ENCODE assay signal across 10 mouse cellular contexts in the genomic region with DNA sequence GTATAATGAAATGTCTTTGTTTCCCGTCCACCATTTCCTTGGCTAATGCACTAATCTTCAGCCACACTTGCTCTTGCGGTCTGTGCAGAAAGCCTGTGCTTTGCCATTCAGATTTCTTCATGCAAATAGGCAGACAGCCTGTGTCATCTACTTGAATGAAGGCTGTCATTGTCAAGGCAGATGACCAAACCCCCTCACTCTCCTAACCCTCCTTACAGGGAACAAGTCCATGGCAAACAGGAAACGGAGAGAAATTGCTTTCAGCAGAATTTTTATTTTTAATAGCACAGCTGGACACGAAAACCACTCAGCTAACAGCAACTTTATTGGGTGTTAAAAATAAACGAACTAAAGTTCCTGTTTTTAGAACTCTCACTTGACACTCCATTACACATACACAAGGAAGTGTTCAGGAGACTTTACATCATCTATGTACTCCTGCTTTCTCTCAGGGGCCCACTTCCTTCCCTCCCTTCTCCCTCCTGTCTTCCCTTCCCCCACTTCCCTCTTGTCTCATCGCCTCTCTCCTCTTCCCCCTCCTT. TPM values are rescaled to one million over a fixed set of nuclear protein-coding genes. Genes with fewer than 3 reads are reported as not detected.
DNase-seq lines count a peak whose midpoint lies in the region; ATAC-seq and TF ChIP-seq lines count a peak whose summit lies in the region.
"Had no signal": no experiment of that assay in that cellular context is flagged by ENCODE, and none has a peak within 500 bp of the region (broad histone marks: within the 10 kb centered on the region; RNA-seq: fewer than 3 reads in every experiment).

No protein-coding gene starts in this region.

- peaks cover 4% of the 10 kb centered on the region for H3K36me3 ChIP-seq in kidney, embryonic 14.5 days (ENCODE audit: control insufficient read depth, insufficient read depth, low read length)
- H3K36me3 ChIP-seq in MEL (ENCODE audit: control insufficient read depth in 1 of 2, insufficient read depth in 2 of 2, low read length in 2 of 2) = peaks cover 0 to 40% of the 10 kb centered on the region in 2 experiments; a peak in 2 of 4 replicates
- H3K36me3 ChIP-seq in heart, embryonic 14.5 days (ENCODE audit: control insufficient read depth, insufficient read depth, low read length) = peaks cover 21% of the 10 kb centered on the region
- H3K36me3 ChIP-seq: hindbrain, embryonic 15.5 days had no signal

- TF ChIP-seq EP300 in MEL (IDR thresholded peaks at IDR 0.05; ENCODE audit: low read depth in 1 of 2, low read length in 2 of 2) = peak; percentile 53 to 61; a peak in 3 of 4 replicates

- no peaks in the 10 kb centered on the region for H3K9me3 ChIP-seq in kidney, embryonic 14.5 days (ENCODE audit: control insufficient read depth, low read length)
- H3K9me3 ChIP-seq in MEL (replicated peaks; ENCODE audit: insufficient read depth, low read length) = no peaks in the 10 kb centered on the region
- H3K9me3 ChIP-seq in heart, embryonic 14.5 days (ENCODE audit: control insufficient read depth, low read length) = no peaks in the 10 kb centered on the region
- H3K9me3 ChIP-seq: hindbrain, embryonic 15.5 days had no signal

- no peaks in the 10 kb centered on the region for H3K27me3 ChIP-seq in kidney, embryonic 14.5 days (ENCODE audit: control insufficient read depth, insufficient read depth, low read length)
- no peaks in the 10 kb centered on the region for H3K27me3 ChIP-seq in MEL (ENCODE audit: control insufficient read depth in 1 of 2, insufficient read depth in 2 of 2, low read length in 2 of 2)
- no peaks in the 10 kb centered on the region for H3K27me3 ChIP-seq in heart, embryonic 14.5 days (ENCODE audit: control insufficient read depth, insufficient read depth, low read length)
- H3K27me3 ChIP-seq: hindbrain, embryonic 15.5 days had no signal

- DNase-seq in kidney, adult 8-10 months = no peak
- DNase-seq in MEL (ENCODE audit: low read depth, low spot score) = peak; percentile 80
- peak; percentile 63 for DNase-seq in lung, postnatal 36 days
- no peak for DNase-seq in right cerebral cortex, adult 2 months (ENCODE audit: low spot score in 2 of 2)
- no peak for DNase-seq in cerebellum, postnatal 14 days
- no peak for DNase-seq in urinary bladder, postnatal 36 days (ENCODE audit: low spot score in 2 of 2)
- DNase-seq: thymus, postnatal 36 days had no signal

- H3K4me3 ChIP-seq in kidney, embryonic 14.5 days (ENCODE audit: low read length) = no peak overlapping the region
- H3K4me3 ChIP-seq in MEL (ENCODE audit: control insufficient read depth in 1 of 2, insufficient read depth in 1 of 2, low read depth in 2 of 2, low read length in 2 of 2) = peak overlapping the region; percentile 41 to 47
- H3K4me3 ChIP-seq in heart, embryonic 14.5 days (ENCODE audit: control insufficient read depth in 1 of 2, insufficient read depth in 1 of 2, low read depth in 1 of 2, low read length in 2 of 2) = no peak overlapping the region
- H3K4me3 ChIP-seq: hindbrain, embryonic 15.5 days had no signal

- no peak for TF ChIP-seq CTCF in MEL (IDR thresholded peaks at IDR 0.05 in 2 of 3, conservative IDR thresholded peaks at IDR 0.05 in 1 of 3; ENCODE audit: control insufficient read depth in 1 of 3, insufficient read depth in 1 of 3, low read depth in 2 of 3, low read length in 3 of 3, poor library complexity in 1 of 3, severe bottlenecking in 1 of 3)

- no peak overlapping the region for H3K4me2 ChIP-seq in kidney, embryonic 14.5 days (replicated peaks; ENCODE audit: low read depth, low read length)
- no peak overlapping the region for H3K4me2 ChIP-seq in heart, embryonic 14.5 days (ENCODE audit: low read length)
- H3K4me2 ChIP-seq: hindbrain, embryonic 15.5 days had no signal

- peak overlapping the region; percentile 30; the same call in 1 of the 2 replicates for H3K27ac ChIP-seq in kidney, embryonic 14.5 days (ENCODE audit: low read depth, low read length)
- peak overlapping the region; percentile 80 for H3K27ac ChIP-seq in MEL (ENCODE audit: control insufficient read depth, low read depth, low read length)
- peak overlapping the region; percentile 56 to 73 for H3K27ac ChIP-seq in heart, embryonic 14.5 days (replicated peaks in 1 of 2; ENCODE audit: control insufficient read depth in 1 of 2, insufficient read depth in 1 of 2, low read depth in 2 of 2, low read length in 2 of 2)
- H3K27ac ChIP-seq: hindbrain, embryonic 15.5 days had no signal

- peaks cover 16% of the 10 kb centered on the region for H3K4me1 ChIP-seq in kidney, embryonic 14.5 days (ENCODE audit: control insufficient read depth, insufficient read depth, low read length)
- peaks cover 36 to 40% of the 10 kb centered on the region in 2 experiments for H3K4me1 ChIP-seq in MEL (ENCODE audit: control insufficient read depth in 1 of 2, insufficient read depth in 2 of 2, low read length in 2 of 2)
- peaks cover 14 to 28% of the 10 kb centered on the region in 2 experiments for H3K4me1 ChIP-seq in heart, embryonic 14.5 days (ENCODE audit: control insufficient read depth in 2 of 2, insufficient read depth in 2 of 2, low read length in 2 of 2)

- WGBS in kidney, embryonic 14.5 days = 23% methylated on average over 6 of the region's 6 CpGs
- 39% methylated on average over 6 of the region's 6 CpGs for WGBS in heart, embryonic 14.5 days

- peak; percentile 64 for ATAC-seq in kidney, embryonic 14.5 days (ENCODE audit: low FRiP score, low TSS enrichment)
- ATAC-seq in heart, embryonic 14.5 days (ENCODE audit: insufficient number of reproducible peaks, insufficient read depth, low FRiP score, low read depth) = no peak

- H3K79me2 ChIP-seq in MEL (ENCODE audit: control insufficient read depth, insufficient read depth, low read length, poor library complexity) = no peaks in the 10 kb centered on the region

- TF ChIP-seq RAD21 in MEL (IDR thresholded peaks at IDR 0.05; ENCODE audit: low read depth, low read length) = no peak

- no peak overlapping the region for H3K9ac ChIP-seq in kidney, embryonic 14.5 days (ENCODE audit: low read depth, low read length)
- H3K9ac ChIP-seq in MEL (ENCODE audit: control insufficient read depth, low read depth, low read length, poor library complexity, severe bottlenecking) = peak overlapping the region; percentile 54
- no peak overlapping the region for H3K9ac ChIP-seq in heart, embryonic 14.5 days (ENCODE audit: low read length)
- H3K9ac ChIP-seq: hindbrain, embryonic 15.5 days had no signal

- no peak for TF ChIP-seq POLR2A in MEL (IDR thresholded peaks at IDR 0.05; ENCODE audit: control insufficient read depth in 1 of 2, insufficient read depth in 1 of 2, low read depth in 1 of 2, low read length in 2 of 2, poor library complexity in 1 of 2)

TF ChIP-seq in MEL, 35 proteins besides CTCF, POLR2A, EP300 and RAD21 (continues in another document):
- TF ChIP-seq ELF1 (IDR thresholded peaks at IDR 0.05; ENCODE audit: low read depth, low read length) (0 out of 2 replicates have a peak, but pooled peaks have one; percentile 19), USF1 (IDR thresholded peaks at IDR 0.05; ENCODE audit: low read depth, low read length) (no peak), MYB (IDR thresholded peaks at IDR 0.05; ENCODE audit: low read depth, low read length) (no peak), ETS1 (IDR thresholded peaks at IDR 0.05; ENCODE audit: low read depth, low read length) (peak; percentile 88), MAZ (IDR thresholded peaks at IDR 0.05; ENCODE audit: low read depth, low read length) (no peak; the same call in 1 of the 2 replicates), NELFE (IDR thresholded peaks at IDR 0.05; ENCODE audit: low read depth, low read length) (no peak), USF2 (IDR thresholded peaks at IDR 0.05; ENCODE audit: borderline replicate concordance in 1 of 2, insufficient read depth in 1 of 2, low read depth in 1 of 2, low read length in 2 of 2) (no peak), E2F4 (IDR thresholded peaks at IDR 0.05; ENCODE audit: borderline replicate concordance, low read depth, low read length) (no peak), NRF1 (IDR thresholded peaks at IDR 0.05; ENCODE audit: insufficient read depth, low read depth, low read length, poor library complexity, severe bottlenecking) (no peak), RCOR1 (IDR thresholded peaks at IDR 0.05; ENCODE audit: low read depth, low read length) (peak; percentile 79), MEF2A (IDR thresholded peaks at IDR 0.05; ENCODE audit: extremely low read depth, insufficient replicate concordance, low read depth, low read length, poor library complexity, severe bottlenecking) (no peak), JUND (IDR thresholded peaks at IDR 0.05; ENCODE audit: low read depth, low read length) (no peak), ZC3H11A (IDR thresholded peaks at IDR 0.05; ENCODE audit: low read depth, low read length) (no peak), KAT2A (conservative IDR thresholded peaks at IDR 0.05; ENCODE audit: low read depth, low read length) (no peak), GABPA (IDR thresholded peaks at IDR 0.05; ENCODE audit: low read depth, low read length) (no peak), GATA1 (IDR thresholded peaks at IDR 0.05; ENCODE audit: low read depth, low read length) (0 out of 2 replicates have a peak, but pooled peaks have one; percentile 34), TAL1 (IDR thresholded peaks at IDR 0.05; ENCODE audit: low read length) (peak; percentile 80), CHD2 (IDR thresholded peaks at IDR 0.05; ENCODE audit: low read length) (peak; percentile 42; the same call in 1 of the 2 replicates), MAX (IDR thresholded peaks at IDR 0.05; ENCODE audit: low read length) (peak; percentile 40; the same call in 1 of the 2 replicates), TCF12 (IDR thresholded peaks at IDR 0.05; ENCODE audit: low read depth, low read length) (peak; percentile 68; the same call in 1 of the 2 replicates), ZKSCAN1 (IDR thresholded peaks at IDR 0.05; ENCODE audit: low read depth, low read length) (no peak), TBP (IDR thresholded peaks at IDR 0.05; ENCODE audit: low read depth, low read length) (peak; percentile 39; the same call in 1 of the 2 replicates), HCFC1 (IDR thresholded peaks at IDR 0.05; ENCODE audit: low read depth, low read length) (peak; percentile 38; the same call in 1 of the 2 replicates), BHLHE40 (IDR thresholded peaks at IDR 0.05; ENCODE audit: borderline replicate concordance, low read depth, low read length) (no peak; the same call in none of the 2 replicates), ZMIZ1 (IDR thresholded peaks at IDR 0.05; ENCODE audit: low read depth, low read length) (no peak), POLR2AphosphoS5 (IDR thresholded peaks at IDR 0.05; ENCODE audit: borderline replicate concordance, low read depth, low read length) (no peak)

RNA-seq across cellular contexts. Expression of a gene that starts 22.2 kb away (rescaled TPM):
- 46.9 and 56.9 TPM in 2 replicates for polyA plus RNA-seq in kidney, embryonic 14.5 days (2014; fragmentation: Nextera tagmentation; extraction: Ambion mirVana)
- total RNA-seq in MEL (2012; rRNA removed) = 2.5 and 4.0 TPM in 2 replicates
- polyA plus RNA-seq in MEL (2012; ENCODE audit: insufficient read depth in 1 of 2, insufficient read length in 2 of 2, low read depth in 1 of 2, low replicate concordance in 2 of 2, missing spikeins in 1 of 2) = 1 to 10 TPM in 1 of 2 experiments, not detected in 1; 8.9 TPM
- 11.4 and 16.0 TPM in 2 replicates for polyA plus RNA-seq in heart, embryonic 14.5 days (2014; fragmentation: Nextera tagmentation; extraction: Ambion mirVana)

Comparison
In these comparisons a context has a peak if more than half of its experiments do, and no peak if none do; other contexts are left out.
1. H3K27ac ChIP-seq: peak in every context shown above with its lines; median percentile 80 in MEL; 64 in heart, embryonic 14.5 days; 30 in kidney, embryonic 14.5 days.
2. H3K4me3 ChIP-seq: peak in MEL (2 of 2); none in kidney, embryonic 14.5 days (single experiment) and heart, embryonic 14.5 days (0 of 2).
3. DNase-seq: peak in MEL (single experiment) and lung, postnatal 36 days (single experiment); none in kidney, adult 8-10 months (0 of 2), right cerebral cortex, adult 2 months (0 of 2), cerebellum, postnatal 14 days (0 of 2) and urinary bladder, postnatal 36 days (0 of 2).